Mouse (Mus musculus): ENCODE data around the gene Ankrd17. TPM values are rescaled to one million over a fixed set of nuclear protein-coding genes. Genes with fewer than 3 reads are reported as not detected.

The Ankrd17 gene
- total RNA-seq (2023), result 100 to 1,000 TPM; 157 to 159 TPM

DNA sequence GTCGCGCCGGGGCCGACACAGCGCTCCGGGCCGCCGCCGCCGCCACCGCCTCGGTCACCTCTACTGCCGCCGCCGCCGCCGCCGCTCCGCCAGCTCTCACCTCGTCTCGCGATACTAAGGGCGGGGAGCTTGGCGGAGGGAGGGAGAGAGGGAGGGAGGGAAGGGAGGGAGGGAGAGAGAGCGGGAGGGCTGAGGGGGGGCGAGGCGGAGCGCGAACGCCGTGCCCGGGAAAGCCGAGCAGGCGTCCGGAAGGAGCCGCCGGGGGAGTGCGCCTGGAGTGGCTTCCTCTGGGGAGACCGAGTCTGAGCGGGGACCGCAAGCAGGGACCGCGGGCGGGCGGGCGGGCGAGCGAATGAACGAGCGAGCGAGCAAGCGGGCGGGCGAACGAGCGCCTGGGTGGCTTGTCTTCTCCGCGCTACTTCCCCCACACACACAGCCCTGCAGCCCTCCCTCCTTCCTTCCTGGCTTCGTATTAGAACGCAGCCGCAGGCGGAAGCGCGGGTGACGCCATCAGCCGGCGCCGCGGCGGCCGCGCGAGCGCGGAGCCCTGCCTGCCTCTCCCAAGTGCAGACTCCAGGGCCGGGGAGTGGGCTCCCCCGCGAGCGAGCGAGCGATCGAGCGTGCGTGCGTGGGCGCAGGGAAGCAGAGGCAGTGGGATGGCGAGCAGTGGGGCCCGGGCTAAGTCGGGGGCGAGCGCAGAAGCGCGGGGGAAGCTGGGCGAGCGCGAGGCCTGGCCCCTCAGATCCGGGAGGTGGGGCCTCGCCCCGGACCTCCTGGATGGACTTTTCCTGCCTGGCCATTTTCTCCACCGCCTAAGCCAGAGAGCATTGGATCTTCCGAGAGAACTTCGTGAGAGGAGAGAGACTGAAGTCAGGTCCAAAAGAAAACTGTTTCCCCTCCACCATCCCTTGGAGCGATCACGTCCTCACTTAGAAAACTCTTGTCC lies at the start of gene Ankrd17:
Ankrd17 (minus strand) TSS at position 457 of the 946 bp plus-strand sequence.

DNA sequence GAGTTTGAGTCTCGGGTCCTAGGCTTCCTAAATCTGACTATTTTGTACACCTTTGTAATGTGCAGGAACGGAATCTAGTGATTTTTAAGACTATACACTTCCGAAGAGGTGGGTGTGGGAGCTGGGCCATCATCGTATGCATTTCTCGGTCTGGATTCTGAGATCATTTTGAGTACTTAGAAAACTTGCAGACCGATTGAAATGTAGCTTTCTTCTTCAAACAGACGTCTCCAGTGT lies 608 bp upstream of the Ankrd17 start, which contains the start of gene Gm9958:
Gm9958 (plus strand) TSS at position 138 of the 237 bp plus-strand sequence.

GRCm38 (mm10) chr5:90223534-90224381 lies 142.6 kb downstream of the Ankrd17 start, which contains the start of gene Cox18:
Cox18 (minus strand) TSS chr5:90224001.

Other genes starting within 250 kb of the Ankrd17 start
- 10 to 100 TPM; 24.8 to 36.2 TPM for gene Cox18, start 142.6 kb downstream of the Ankrd17 start, total RNA-seq (2023)
- gene Gm9958, start 627 bp upstream of the Ankrd17 start, total RNA-seq (2023), result 1 to 10 TPM; 3.4 to 5.3 TPM
- not detected for gene Alb, start 94.3 kb upstream of the Ankrd17 start, total RNA-seq (2023)
- 1 to 10 TPM; 4.6 to 7.2 TPM for gene Afp, start 124.2 kb upstream of the Ankrd17 start, total RNA-seq (2023)
- not detected for gene Afm, start 152.4 kb upstream of the Ankrd17 start, total RNA-seq (2023)
- gene 5830473C10Rik, start 194.5 kb upstream of the Ankrd17 start, total RNA-seq (2023), result not detected

Measured in B cell, adult 67 days (primary cell).